Mouse (Mus musculus) left cerebral cortex, postnatal 10 days (tissue): ENCODE results near the gene Pgm2l1. TPM values are rescaled to one million over a fixed set of nuclear protein-coding genes. Genes with fewer than 3 reads are reported as not detected.
"Not testable (repeated sequence)": the region's sequence is repeated elsewhere in the genome, so short reads cannot be mapped to it uniquely, and the experiment has no call there.

Experiments
- DNase-seq, 2 experiments: peaks; one replicate each; pipeline ENCODE4 v3.0.0; 2021 to 2022; ENCODE audit warnings: low spot score in 2 of 2, mixed read lengths in 1 of 2; ENCODE audit errors: extremely low spot score in 1 of 2
- intact Hi-C: fragments of 180-260 bp; cut with DNase I; formaldehyde crosslinking; loops from one replicate; pipeline ENCODE4 v1.15.1; 2025
- total RNA-seq, 2 experiments: library from RNA; stranded (reverse); gene quantifications; 2 replicates each; pipeline ENCODE4 v1.2.3; 2021

Pgm2l1 gene
- total RNA-seq, 2 experiments from 2014 or later, result 486 to 524 TPM

GRCm38 (mm10) chr7:100216601-100217565, 10.3 kb upstream of the Pgm2l1 start:
- intact Hi-C loops, result no loop called here
- DNase-seq, result no peak

- intact Hi-C loops, result loop anchor here (5.0 kb wide), 1 partner anchor 36 kb away; no protein-coding TSS in a partner anchor
- peak; percentile 16 to 53 for DNase-seq
These were observed 817 bp downstream of the Pgm2l1 start for GRCm38 (mm10) chr7:100227896-100228525.

GRCm38 (mm10) chr7:100228957-100229356, 1.8 kb downstream of the Pgm2l1 start:
- no peak for DNase-seq
- intact Hi-C loops, result loop anchor here (5.0 kb wide), 1 partner anchor 37 kb away; no protein-coding TSS in a partner anchor

GRCm38 (mm10) chr7:100230646-100231045, 3.5 kb downstream of the Pgm2l1 start:
- intact Hi-C loops, result loop anchor here (10.0 kb wide), 1 partner anchor 106 kb away; the partner anchor contains the start of gene Pold3
- DNase-seq, result no peak

GRCm38 (mm10) chr7:100231661-100232060, 4.5 kb downstream of the Pgm2l1 start:
- no peak for DNase-seq
- intact Hi-C loops, result loop anchor here (10.0 kb wide), 1 partner anchor 107 kb away; the partner anchor contains the start of gene Pold3

- intact Hi-C loops, result loop anchor here (10.0 kb wide), 1 partner anchor 109 kb away; the partner anchor contains the start of gene Pold3
- DNase-seq, result no peak
These were observed 6.5 kb downstream of the Pgm2l1 start for GRCm38 (mm10) chr7:100233681-100234080.

- intact Hi-C loops, result loop anchor here (10.0 kb wide), 1 partner anchor 110 kb away; the partner anchor contains the start of gene Pold3
- peak in 1 of 2 experiments; percentile 33 for DNase-seq
These were observed 7.2 kb downstream of the Pgm2l1 start for GRCm38 (mm10) chr7:100234264-100234885.

GRCm38 (mm10) chr7:100238271-100238670, 11.1 kb downstream of the Pgm2l1 start:
- no peak for DNase-seq
- intact Hi-C loops, result loop anchor here (10.0 kb wide), 1 partner anchor 113 kb away; the partner anchor contains the start of gene Pold3

- no peak for DNase-seq
- intact Hi-C loops, result no loop called here
These were observed 13.4 kb downstream of the Pgm2l1 start for GRCm38 (mm10) chr7:100240601-100241000.

GRCm38 (mm10) chr7:100243007-100243406, 15.8 kb downstream of the Pgm2l1 start:
- intact Hi-C loops, result no loop called here
- no peak for DNase-seq

- intact Hi-C loops, result no loop called here
- no peak for DNase-seq
These were observed 17.0 kb downstream of the Pgm2l1 start for GRCm38 (mm10) chr7:100244225-100244624.

- intact Hi-C loops, result no loop called here
- DNase-seq, result no peak
These were observed 18.0 kb downstream of the Pgm2l1 start for GRCm38 (mm10) chr7:100245176-100245575.

GRCm38 (mm10) chr7:100250667-100251066, 23.5 kb downstream of the Pgm2l1 start:
- intact Hi-C loops, result no loop called here
- DNase-seq, result no peak

GRCm38 (mm10) chr7:100262350-100262749, 35.2 kb downstream of the Pgm2l1 start:
- intact Hi-C loops, result no loop called here

GRCm38 (mm10) chr7:100264934-100265333, 37.7 kb downstream of the Pgm2l1 start:
- DNase-seq, intact Hi-C loops: not testable (repeated sequence)

More at GRCm38 (mm10) chr7:100262350-100262749, 35.2 kb downstream of the Pgm2l1 start:
- no peak for DNase-seq

- intact Hi-C loops, result no loop called here
- no peak for DNase-seq
These were observed 45.2 kb downstream of the Pgm2l1 start for GRCm38 (mm10) chr7:100272369-100272768.

GRCm38 (mm10) chr7:100274507-100274906, 47.3 kb downstream of the Pgm2l1 start:
- no peak for DNase-seq
- intact Hi-C loops, result no loop called here

GRCm38 (mm10) chr7:100276397-100276796, 49.2 kb downstream of the Pgm2l1 start:
- intact Hi-C loops, result no loop called here
- no peak for DNase-seq

- no peak for DNase-seq
These were observed 52.6 kb downstream of the Pgm2l1 start for GRCm38 (mm10) chr7:100279803-100280202.

More at GRCm38 (mm10) chr7:100279803-100280202, 52.6 kb downstream of the Pgm2l1 start:
- intact Hi-C loops, result loop anchor here (2.0 kb wide), 1 partner anchor 45 kb away; no protein-coding TSS in a partner anchor
